Mouse (Mus musculus) neural tube, embryonic 14.5 days (tissue): ENCODE measurements around the gene Ripor2. TPM values are rescaled to one million over a fixed set of nuclear protein-coding genes. Genes with fewer than 3 reads are reported as not detected.

ENCODE experiments used
- ATAC-seq: fragments of 200-750 bp; cut with Nextera tagmentation; 2 replicates; pipeline ENCODE4 v1.8.0; 2017; ENCODE audit warnings: low read depth, mild to moderate bottlenecking, moderate TSS enrichment, moderate library complexity
- H3K27ac ChIP-seq: fragments of 300-500 bp; sonication (generic); 2 replicates; pipeline ENCODE4 v1.5.1; 2014; ENCODE audit warnings: low read depth, mild to moderate bottlenecking, control low read depth, low read length, moderate library complexity, mixed read lengths
- H3K27me3 ChIP-seq: fragments of 300-500 bp; sonication (generic); 2 replicates; pipeline ENCODE4 v1.6.1; 2014; ENCODE audit warnings: low read length; ENCODE audit not compliant: control insufficient read depth, insufficient read depth
- H3K36me3 ChIP-seq: fragments of 300-500 bp; sonication (generic); 2 replicates; pipeline ENCODE4 v1.6.1; 2014; ENCODE audit warnings: low read length, mixed read lengths; ENCODE audit not compliant: control insufficient read depth, insufficient read depth
- H3K4me1 ChIP-seq: fragments of 300-500 bp; sonication (generic); 2 replicates; pipeline ENCODE4 v1.6.1; 2014; ENCODE audit warnings: low read length; ENCODE audit not compliant: control insufficient read depth, insufficient read depth
- H3K4me2 ChIP-seq: fragments of 300-500 bp; sonication (generic); 2 replicates; pipeline ENCODE4 v1.6.1; 2014; ENCODE audit warnings: mild to moderate bottlenecking, low read depth, low read length, control low read depth
- H3K4me3 ChIP-seq: fragments of 300-500 bp; sonication (generic); 2 replicates; pipeline ENCODE4 v1.5.1; 2014; ENCODE audit warnings: low read depth, low read length, control low read depth, mixed read lengths
- H3K9ac ChIP-seq: fragments of 300-500 bp; sonication (generic); replicated peaks from 2 replicates; pipeline ENCODE4 v1.6.1; 2014; ENCODE audit warnings: low read depth, mild to moderate bottlenecking, control low read depth, low read length, mixed read lengths
- H3K9me3 ChIP-seq: fragments of 300-500 bp; sonication (generic); 2 replicates; pipeline ENCODE4 v1.6.1; 2016; ENCODE audit warnings: low read length; ENCODE audit not compliant: control insufficient read depth
- WGBS: fragments of 180-500 bp; shearing (Covaris S2); extraction: QIAGEN DNeasy Blood & Tissue Kit; methylation state at CpG from one replicate; pipeline ENCODE4 v1.1.7; 2014; 5-methylcytosine and 5-hydroxymethylcytosine counted together
- polyA plus RNA-seq: library from polyadenylated mRNA; unstranded; fragments of >200 nt; fragmentation: Nextera tagmentation; extraction: Ambion mirVana; gene quantifications from 2 replicates; pipeline ENCODE4 v1.2.1, GENCODE M21; 2014

Ripor2 gene
- polyA plus RNA-seq, 1 experiment from 2014 or later = 28.6 TPM

DNA sequence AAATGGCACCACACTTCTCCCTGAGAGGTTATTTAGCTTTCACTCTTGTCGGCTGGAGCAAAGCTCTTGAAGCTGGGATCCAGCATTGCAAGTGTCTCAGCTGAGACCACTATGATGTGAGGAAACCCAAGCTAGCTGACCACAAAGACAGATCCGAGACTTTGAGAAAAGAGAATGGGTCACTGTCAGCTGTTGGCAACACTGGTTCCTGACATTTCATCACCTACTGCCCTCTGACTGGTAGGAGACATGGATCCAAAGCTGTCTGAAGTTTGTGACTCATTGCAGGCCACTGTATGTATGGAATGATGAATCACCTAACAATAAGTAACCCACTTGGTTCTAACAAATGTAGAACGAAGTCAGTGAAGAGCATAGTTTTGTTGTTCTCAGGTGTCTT is 64.3 kb downstream of the Ripor2 start:
- Histone ChIP-seq H3K4me2 (no peak overlapping the region), H3K4me1 (peaks cover 8% of the 10 kb centered on the region; the same call in 1 of the 2 replicates), H3K9me3 (no peaks in the 10 kb centered on the region), H3K27me3 (no peaks in the 10 kb centered on the region), H3K4me3 (no peak overlapping the region), H3K36me3 (no peaks in the 10 kb centered on the region), H3K9ac (no peak overlapping the region), H3K27ac (no peak overlapping the region)
- no peak for ATAC-seq
- WGBS = 86% methylated on average over 3 of the region's 3 CpGs

DNA sequence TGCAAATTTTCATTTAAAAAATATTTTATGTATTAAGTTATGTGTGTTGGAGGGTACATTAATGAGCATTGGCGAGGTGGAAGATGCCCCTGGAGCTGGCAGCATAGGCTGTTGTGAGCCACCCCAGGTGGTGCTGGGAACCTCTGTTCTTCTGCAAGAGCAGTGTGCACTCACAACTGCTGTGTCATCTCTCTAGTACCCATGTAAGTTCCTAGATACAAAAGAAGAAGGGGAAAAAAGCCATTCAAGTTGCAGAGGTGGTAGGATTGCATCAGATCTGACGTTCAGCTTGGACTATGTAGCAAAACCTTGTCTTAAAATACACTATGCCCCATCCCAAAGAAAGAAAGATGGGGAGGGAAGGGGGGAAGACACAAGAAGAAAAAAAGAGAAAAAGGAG is 65.5 kb downstream of the Ripor2 start:
- no peak overlapping the region for H3K4me3 ChIP-seq
- no peaks in the 10 kb centered on the region for H3K36me3 ChIP-seq
- H3K9me3 ChIP-seq = no peaks in the 10 kb centered on the region
- 78% methylated on average over 2 of the region's 2 CpGs for WGBS
- no peak overlapping the region for H3K9ac ChIP-seq
- H3K27me3 ChIP-seq = no peaks in the 10 kb centered on the region
- H3K4me1 ChIP-seq = no peaks in the 10 kb centered on the region
- no peak overlapping the region for H3K27ac ChIP-seq
- H3K4me2 ChIP-seq = no peak overlapping the region
- ATAC-seq = no peak

DNA sequence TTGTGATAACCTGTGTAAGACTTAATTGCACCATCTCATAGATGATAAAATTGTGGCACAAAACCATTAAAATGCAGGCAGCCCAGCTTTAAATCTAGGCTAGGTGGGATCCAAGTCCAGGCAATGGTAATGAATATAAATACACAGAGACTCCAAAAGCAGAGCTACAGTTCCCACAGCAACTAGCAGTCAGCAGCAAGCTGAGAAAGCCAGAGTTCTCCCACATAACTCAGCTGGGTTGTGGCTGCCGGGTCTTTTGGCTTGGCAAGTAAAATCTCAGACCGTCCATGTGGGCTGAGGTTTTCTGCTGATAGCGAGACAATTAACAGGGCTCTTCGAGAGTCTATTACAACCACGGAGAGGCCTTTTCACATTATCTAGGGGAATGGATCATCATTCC is 66.0 kb downstream of the Ripor2 start:
- WGBS = 31% methylated on average over 5 of the region's 5 CpGs
- Histone ChIP-seq H3K27me3 (no peaks in the 10 kb centered on the region), H3K9ac (no peak overlapping the region), H3K36me3 (no peaks in the 10 kb centered on the region), H3K4me3 (no peak overlapping the region), H3K27ac (peak overlapping the region; percentile 23; the same call in 1 of the 2 replicates), H3K9me3 (no peaks in the 10 kb centered on the region), H3K4me2 (peak overlapping the region; percentile 6; the same call in 1 of the 2 replicates), H3K4me1 (no peaks in the 10 kb centered on the region)
- no peak for ATAC-seq

DNA sequence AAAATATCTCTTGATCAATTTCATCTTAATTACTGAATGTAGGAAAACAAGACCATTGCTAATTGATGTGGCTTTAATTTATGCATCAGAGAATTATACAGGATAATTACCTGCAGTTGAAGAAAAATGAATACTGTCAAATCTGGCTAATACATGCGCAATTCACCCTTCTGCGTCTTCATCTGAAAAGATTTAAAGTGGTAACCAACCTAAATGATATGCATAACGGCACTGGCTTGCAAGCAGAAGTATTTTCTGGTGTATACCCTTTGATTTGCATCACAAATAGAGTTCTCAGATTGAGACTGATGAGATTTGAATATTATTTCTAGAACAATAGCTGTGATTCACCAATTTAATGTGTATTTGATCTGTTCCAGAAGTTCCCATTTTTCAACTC is 66.7 kb downstream of the Ripor2 start:
- Histone ChIP-seq H3K9me3 (no peaks in the 10 kb centered on the region), H3K4me1 (no peaks in the 10 kb centered on the region), H3K36me3 (no peaks in the 10 kb centered on the region), H3K27me3 (no peaks in the 10 kb centered on the region), H3K4me3 (no peak overlapping the region), H3K27ac (no peak overlapping the region), H3K4me2 (no peak overlapping the region), H3K9ac (no peak overlapping the region)
- WGBS = 34% methylated on average over 3 of the region's 3 CpGs
- no peak for ATAC-seq

DNA sequence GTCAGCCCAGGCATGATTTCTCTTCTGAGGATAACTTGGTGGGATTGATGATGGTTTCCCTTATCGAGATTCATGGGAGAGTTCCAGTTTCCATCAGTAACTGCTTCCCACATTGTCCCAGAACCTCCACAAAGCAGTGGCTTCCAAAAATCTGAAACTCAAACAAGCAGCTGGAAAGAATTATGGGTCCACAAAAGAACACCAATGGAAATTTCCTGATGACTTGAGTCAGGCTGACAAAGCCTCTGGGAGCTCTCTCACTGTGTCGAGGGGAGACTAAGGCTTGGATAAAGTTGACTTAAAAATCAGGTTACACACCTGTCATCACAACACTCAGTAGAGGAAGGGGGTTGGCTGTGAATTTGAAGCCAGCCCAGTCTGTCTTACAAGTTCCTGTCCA is 67.1 kb downstream of the Ripor2 start:
- H3K4me1 ChIP-seq = no peaks in the 10 kb centered on the region
- no peak for ATAC-seq
- H3K27me3 ChIP-seq = no peaks in the 10 kb centered on the region
- no peak overlapping the region for H3K27ac ChIP-seq
- no peaks in the 10 kb centered on the region for H3K9me3 ChIP-seq
- H3K36me3 ChIP-seq = no peaks in the 10 kb centered on the region
- no peak overlapping the region for H3K4me2 ChIP-seq
- no peak overlapping the region for H3K9ac ChIP-seq
- whole genome bisulfite sequencing = 55% methylated on average over 2 of the region's 2 CpGs
- H3K4me3 ChIP-seq = no peak overlapping the region

DNA sequence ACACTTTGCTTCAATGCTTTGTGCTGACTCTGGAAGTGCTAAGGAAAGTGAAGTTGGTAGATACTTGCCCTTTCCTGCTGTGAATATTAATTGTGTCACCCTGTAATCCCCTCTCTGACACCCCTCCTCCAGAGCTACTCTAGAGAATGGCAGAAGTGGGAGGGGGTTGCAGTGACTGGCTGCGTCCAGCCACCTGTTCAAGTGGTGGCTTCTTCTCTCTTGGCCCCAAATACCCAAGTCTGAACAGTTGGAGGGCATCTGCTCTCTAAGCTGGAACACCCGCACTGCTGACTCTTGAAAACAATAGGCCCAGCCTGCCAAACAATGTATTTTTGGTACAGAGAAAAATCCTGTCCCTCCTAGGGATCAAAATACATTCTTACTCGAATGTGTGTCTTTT is 69.0 kb downstream of the Ripor2 start:
- WGBS = 73% methylated on average over 3 of the region's 3 CpGs
- Histone ChIP-seq H3K27ac (no peak overlapping the region), H3K4me3 (no peak overlapping the region), H3K9me3 (no peaks in the 10 kb centered on the region), H3K4me1 (no peaks in the 10 kb centered on the region), H3K9ac (no peak overlapping the region), H3K4me2 (no peak overlapping the region), H3K27me3 (no peaks in the 10 kb centered on the region), H3K36me3 (no peaks in the 10 kb centered on the region)
- ATAC-seq = no peak

DNA sequence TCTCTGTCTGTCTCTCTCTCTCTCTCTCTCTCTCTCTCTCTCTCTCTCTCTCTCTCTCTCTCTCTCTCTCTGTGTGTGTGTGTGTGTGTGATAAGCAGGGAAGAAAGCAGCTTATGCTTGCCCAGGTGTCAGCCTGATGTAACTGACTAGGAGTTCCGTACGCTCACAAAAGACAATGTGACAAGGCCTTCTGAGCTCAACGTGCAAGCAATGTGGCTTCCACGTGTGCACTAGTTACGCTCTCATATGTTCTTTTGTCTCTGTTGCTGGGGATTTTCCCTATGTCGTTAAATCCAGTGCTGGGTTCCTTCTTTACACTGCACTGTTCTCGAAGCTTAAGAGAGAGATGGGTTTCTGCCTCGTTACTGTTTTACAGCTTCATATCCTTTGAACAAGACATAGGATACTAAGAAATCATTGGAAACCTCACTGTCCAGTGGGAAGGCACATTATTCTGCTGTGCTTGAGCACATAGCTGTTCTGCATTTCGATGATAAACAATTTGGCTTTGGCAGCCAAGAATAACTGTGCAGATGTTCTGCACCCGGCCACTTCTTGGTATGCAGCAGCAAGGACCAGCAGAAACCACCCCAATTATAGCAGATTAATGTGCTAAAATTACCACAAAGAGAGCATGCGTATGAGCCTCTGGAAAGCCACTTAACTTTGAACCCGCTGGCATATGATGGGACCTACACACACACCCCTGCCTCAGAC is 73.1 kb downstream of the Ripor2 start:
- no peak overlapping the region for H3K4me3 ChIP-seq
- 0 out of 2 replicates have a peak, but pooled peaks cover 5% of the 10 kb centered on the region for H3K4me1 ChIP-seq
- H3K4me2 ChIP-seq = no peak overlapping the region
- 53% methylated on average over 12 of the region's 12 CpGs for WGBS
- no peaks in the 10 kb centered on the region for H3K27me3 ChIP-seq
- no peaks in the 10 kb centered on the region for H3K9me3 ChIP-seq
- H3K36me3 ChIP-seq = no peaks in the 10 kb centered on the region
- H3K27ac ChIP-seq = peak overlapping the region; percentile 49
- H3K9ac ChIP-seq = no peak overlapping the region
- no peak for ATAC-seq

DNA sequence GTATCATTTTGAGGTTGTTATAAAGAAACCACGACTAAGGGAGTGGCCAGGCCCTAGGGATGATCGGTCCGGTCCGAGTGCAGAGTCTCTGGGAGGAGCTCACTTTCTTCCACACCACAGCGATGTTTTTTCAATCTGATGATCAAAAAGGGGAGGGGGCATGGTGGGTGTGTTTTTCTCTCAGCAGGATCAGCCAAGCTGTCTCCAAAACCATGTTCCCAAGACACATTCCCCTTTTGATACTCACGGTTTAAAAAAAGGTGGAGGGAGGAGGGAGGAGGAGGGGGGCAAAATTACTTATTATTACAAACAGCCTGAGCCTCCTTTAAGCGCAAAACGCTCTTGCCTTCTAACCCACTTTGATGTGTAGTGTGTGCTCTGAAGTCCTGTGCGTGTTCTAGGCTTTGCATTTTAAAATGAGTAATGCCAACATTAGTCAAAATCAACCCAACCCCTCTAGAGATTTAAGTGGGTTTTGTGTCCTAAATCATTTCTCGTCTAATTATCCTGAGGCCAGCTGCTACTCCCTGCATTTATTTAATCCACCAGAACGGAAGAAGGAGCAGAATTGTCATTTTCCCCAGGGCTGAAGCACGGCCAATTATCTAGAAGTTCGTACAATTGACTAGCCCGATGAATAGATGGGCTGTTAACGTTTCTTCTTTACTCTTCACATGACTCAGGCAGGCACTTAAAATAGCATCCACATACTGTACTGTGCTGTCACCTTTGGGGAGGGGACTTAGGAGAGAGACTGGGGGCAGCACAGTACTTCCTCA is 74.9 kb downstream of the Ripor2 start:
- WGBS = 14% methylated on average over 15 of the region's 15 CpGs
- no peaks in the 10 kb centered on the region for H3K36me3 ChIP-seq
- no peak overlapping the region for H3K9ac ChIP-seq
- H3K9me3 ChIP-seq = no peaks in the 10 kb centered on the region
- no peak overlapping the region for H3K4me3 ChIP-seq
- peak overlapping the region; percentile 64 for H3K27ac ChIP-seq
- peak; percentile 65 for ATAC-seq
- H3K4me2 ChIP-seq = peak overlapping the region; percentile 27; the same call in 1 of the 2 replicates
- 0 out of 2 replicates have a peak, but pooled peaks cover 5% of the 10 kb centered on the region for H3K4me1 ChIP-seq
- H3K27me3 ChIP-seq = no peaks in the 10 kb centered on the region

DNA sequence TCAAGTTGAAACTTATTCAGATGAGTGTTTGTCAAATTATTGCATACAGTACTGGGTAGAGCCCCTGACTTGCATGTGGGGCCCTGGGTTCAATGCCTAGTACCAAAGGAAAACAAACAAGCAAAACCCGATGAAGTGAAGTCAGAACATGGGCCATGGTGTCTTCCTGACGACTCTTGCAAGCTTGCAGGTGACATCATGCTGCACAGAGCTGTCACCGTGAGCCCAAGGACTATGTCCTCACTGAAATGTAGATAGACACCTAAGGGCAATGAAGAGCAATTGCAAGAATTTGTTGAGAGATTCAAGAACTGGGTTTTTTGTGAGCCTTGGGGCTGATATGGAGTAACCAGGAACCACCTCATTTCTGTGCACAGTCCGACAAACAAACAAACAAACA is 84.8 kb downstream of the Ripor2 start:
- Histone ChIP-seq H3K9ac (no peak overlapping the region), H3K27me3 (no peaks in the 10 kb centered on the region), H3K4me2 (no peak overlapping the region), H3K4me3 (no peak overlapping the region), H3K9me3 (no peaks in the 10 kb centered on the region), H3K36me3 (no peaks in the 10 kb centered on the region), H3K27ac (no peak overlapping the region), H3K4me1 (no peaks in the 10 kb centered on the region)
- no peak for ATAC-seq
- WGBS = 86% methylated on average over 4 of the region's 4 CpGs
